Mouse (Mus musculus): ENCODE data around the gene Ccdc28a.

DNA sequence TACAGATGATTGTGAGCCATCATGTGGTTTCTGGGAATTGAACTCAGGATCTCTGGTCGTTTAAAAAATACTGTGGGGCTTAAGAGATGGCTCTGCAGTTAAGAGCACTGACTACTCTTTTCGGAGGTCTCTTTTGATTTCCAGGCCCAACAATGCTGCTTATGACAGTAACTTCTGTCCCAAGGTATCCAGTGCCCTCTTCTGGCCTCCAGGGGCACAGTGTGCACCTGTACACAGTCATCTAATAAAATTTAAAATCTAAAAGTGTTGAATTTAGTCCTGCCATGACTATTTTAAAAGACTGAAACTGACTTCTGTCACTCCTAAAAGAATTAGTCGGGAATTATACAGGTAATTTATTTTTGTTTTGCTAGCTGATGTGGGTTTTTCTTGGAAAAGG lies 907 bp downstream of the Ccdc28a start:
- no peak for TF ChIP-seq SIN3A (IDR thresholded peaks at IDR 0.05; ENCODE audit: low read length)
- no peak for TF ChIP-seq ZNF384 (IDR thresholded peaks at IDR 0.05; ENCODE audit: low read depth, low read length)
- no peak for TF ChIP-seq MEF2A (IDR thresholded peaks at IDR 0.05; ENCODE audit: extremely low read depth, insufficient replicate concordance, low read depth, low read length, poor library complexity, severe bottlenecking)
- TF ChIP-seq POLR2A (IDR thresholded peaks at IDR 0.05; ENCODE audit: control insufficient read depth in 1 of 2, insufficient read depth in 1 of 2, low read depth in 1 of 2, low read length in 2 of 2, poor library complexity in 1 of 2) = no peak
- no peak for TF ChIP-seq USF2 (IDR thresholded peaks at IDR 0.05; ENCODE audit: borderline replicate concordance in 1 of 2, insufficient read depth in 1 of 2, low read depth in 1 of 2, low read length in 2 of 2)
- TF ChIP-seq ZC3H11A (IDR thresholded peaks at IDR 0.05; ENCODE audit: low read depth, low read length) = no peak
- no peak for TF ChIP-seq GATA1 (IDR thresholded peaks at IDR 0.05; ENCODE audit: low read depth, low read length)
- no peak for TF ChIP-seq EP300 (IDR thresholded peaks at IDR 0.05; ENCODE audit: low read depth in 1 of 2, low read length in 2 of 2)
- peak; percentile 8 to 34 (median 18); a peak in 3 of 6 replicates for TF ChIP-seq CTCF (IDR thresholded peaks at IDR 0.05 in 2 of 3, conservative IDR thresholded peaks at IDR 0.05 in 1 of 3; ENCODE audit: control insufficient read depth in 1 of 3, insufficient read depth in 1 of 3, low read depth in 2 of 3, low read length in 3 of 3, poor library complexity in 1 of 3, severe bottlenecking in 1 of 3)
- TF ChIP-seq USF1 (IDR thresholded peaks at IDR 0.05; ENCODE audit: low read depth, low read length) = no peak
- TF ChIP-seq UBTF (IDR thresholded peaks at IDR 0.05; ENCODE audit: borderline replicate concordance, insufficient read depth, low read depth, low read length) = no peak
